Mouse (Mus musculus) neural tube, embryonic 13.5 days (tissue): Measurements from ENCODE around the gene Olfr307. TPM values are rescaled to one million over a fixed set of nuclear protein-coding genes. Genes with fewer than 3 reads are reported as not detected.
"Not testable (repeated sequence)": the region's sequence is repeated elsewhere in the genome, so short reads cannot be mapped to it uniquely, and the experiment has no call there.

ENCODE experiments used
- ATAC-seq: fragments of 200-750 bp; cut with Nextera tagmentation; 2 replicates; pipeline ENCODE4 v1.8.0; 2017; ENCODE audit warnings: low read depth, mild to moderate bottlenecking, moderate TSS enrichment, moderate library complexity
- H3K27ac ChIP-seq: fragments of 300-500 bp; sonication (generic); replicated peaks from 2 replicates; pipeline ENCODE4 v1.5.1; 2015; ENCODE audit warnings: moderate library complexity, mild to moderate bottlenecking, inconsistent platforms
- H3K27me3 ChIP-seq: fragments of 300-500 bp; sonication (generic); 2 replicates; pipeline ENCODE4 v1.6.1; 2015; ENCODE audit warnings: mild to moderate bottlenecking, inconsistent platforms
- H3K36me3 ChIP-seq: fragments of 300-500 bp; sonication (generic); 2 replicates; pipeline ENCODE4 v1.6.1; 2015; ENCODE audit warnings: mild to moderate bottlenecking, inconsistent platforms
- H3K4me1 ChIP-seq: fragments of 300-500 bp; sonication (generic); replicated peaks from 2 replicates; pipeline ENCODE4 v1.6.1; 2015; ENCODE audit warnings: inconsistent platforms
- H3K4me2 ChIP-seq: fragments of 300-500 bp; sonication (generic); 2 replicates; pipeline ENCODE4 v1.6.1; 2015; ENCODE audit warnings: inconsistent platforms, mild to moderate bottlenecking, moderate library complexity
- H3K4me3 ChIP-seq: fragments of 300-500 bp; sonication (generic); 2 replicates; pipeline ENCODE4 v1.5.1; 2015; ENCODE audit warnings: mild to moderate bottlenecking, inconsistent platforms
- H3K9ac ChIP-seq: fragments of 300-500 bp; sonication (generic); 2 replicates; pipeline ENCODE4 v1.6.1; 2015; ENCODE audit warnings: moderate library complexity, mild to moderate bottlenecking, inconsistent platforms
- H3K9me3 ChIP-seq: fragments of 300-500 bp; sonication (generic); 2 replicates; pipeline ENCODE4 v1.6.1; 2016; ENCODE audit warnings: inconsistent platforms
- WGBS: fragments of 180-500 bp; shearing (Covaris S2); methylation state at CpG from one replicate; pipeline ENCODE4 v1.1.7; 2015; 5-methylcytosine and 5-hydroxymethylcytosine counted together
- microRNA-seq: library from miRNA; unstranded; fragments of <30 nt; microRNA quantifications from one replicate; pipeline ENCODE4, GENCODE M21; 2016
- polyA plus RNA-seq: library from polyadenylated mRNA; unstranded; fragments of >200 nt; fragmentation: Nextera tagmentation; extraction: Ambion mirVana; gene quantifications from 2 replicates; pipeline ENCODE4 v1.2.1, GENCODE M21; 2015

Olfr307 gene
- polyA plus RNA-seq: not detected in 2 replicates

DNA sequence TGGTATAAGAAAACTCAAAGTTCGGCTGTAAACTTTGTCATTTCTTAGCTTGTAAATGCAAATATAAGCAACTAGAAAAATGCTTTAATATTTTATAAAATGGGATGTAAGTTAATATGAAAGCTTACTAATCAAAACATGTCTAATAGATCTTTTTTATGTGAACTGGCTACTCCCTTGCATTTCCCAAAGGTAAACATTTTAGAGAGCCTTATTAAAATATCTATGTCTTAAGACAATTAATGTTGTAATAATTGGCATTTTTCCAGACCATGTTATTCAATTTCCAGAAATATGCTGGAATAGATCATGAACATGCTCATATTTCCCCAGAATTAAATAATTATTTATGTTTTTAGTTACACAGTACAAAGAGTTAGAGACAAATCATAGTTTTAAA is at the start of gene Olfr307:
Olfr307 (minus strand) TSS at position 101 of the 400 bp plus-strand sequence.
- Histone ChIP-seq H3K4me3 (no peak within 1 kb of the TSS), H3K4me2 (no peak within 1 kb of the TSS), H3K36me3 (no peaks in the 10 kb centered on the region), H3K27me3 (no peaks in the 10 kb centered on the region), H3K4me1 (no peaks in the 10 kb centered on the region), H3K9me3 (no peaks in the 10 kb centered on the region), H3K27ac (no peak within 1 kb of the TSS), H3K9ac (no peak within 1 kb of the TSS)
- no peak for ATAC-seq
- 70% methylated on average over 1 of the region's 1 CpGs for WGBS

DNA sequence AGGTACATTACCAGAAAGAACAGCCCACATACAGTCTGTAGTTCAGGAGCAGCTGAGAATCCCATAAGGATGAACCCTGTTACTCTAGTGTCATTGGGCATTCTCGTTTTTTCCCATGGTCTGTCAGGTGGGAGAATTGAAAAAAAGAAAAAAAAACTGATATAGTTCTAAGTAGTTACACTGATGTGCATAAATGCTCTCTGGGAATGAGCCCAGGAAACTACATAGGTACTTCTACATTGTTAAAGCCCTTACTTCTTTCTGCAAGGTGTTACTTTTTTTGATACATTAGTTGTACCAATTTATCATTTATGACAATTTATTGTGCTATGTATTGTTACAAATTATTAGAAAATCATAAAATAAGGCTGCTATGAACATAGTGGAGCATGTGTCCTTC is 49.2 kb upstream of the Olfr307 start, which contains the start of gene Olfr304:
Olfr304 (minus strand) TSS at position 101 of the 400 bp plus-strand sequence.
- WGBS: 76% methylated on average over 1 of the region's 1 CpGs
- Histone ChIP-seq H3K9ac (no peak within 1 kb of the TSS), H3K36me3 (no peaks in the 10 kb centered on the region), H3K27ac (no peak within 1 kb of the TSS), H3K4me3 (no peak within 1 kb of the TSS), H3K4me2 (no peak within 1 kb of the TSS), H3K4me1 (no peaks in the 10 kb centered on the region), H3K9me3 (no peaks in the 10 kb centered on the region), H3K27me3 (no peaks in the 10 kb centered on the region)
- no peak for ATAC-seq

DNA sequence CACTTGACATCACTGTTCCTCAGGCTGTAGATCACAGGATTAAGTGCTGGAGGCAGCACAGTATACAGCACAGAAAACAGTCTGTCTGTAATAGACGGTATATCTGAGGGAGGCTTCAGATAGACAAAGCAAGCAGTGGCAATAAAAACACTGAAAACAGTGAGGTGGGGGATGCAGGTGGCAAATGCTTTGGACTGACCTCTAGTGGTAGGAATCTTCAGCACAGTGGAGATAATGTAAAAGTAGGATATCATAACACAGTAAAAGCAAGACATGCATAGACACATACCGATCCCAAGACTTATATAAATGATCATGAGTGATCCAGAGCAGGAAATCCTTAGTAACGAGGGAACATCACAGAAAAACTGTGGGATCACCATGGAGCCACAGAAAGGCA is 48.4 kb upstream of the Olfr307 start:
- no peaks in the 10 kb centered on the region for H3K36me3 ChIP-seq
- H3K9ac ChIP-seq: no peak overlapping the region
- no peaks in the 10 kb centered on the region for H3K9me3 ChIP-seq
- H3K27me3 ChIP-seq: no peaks in the 10 kb centered on the region
- no peak overlapping the region for H3K4me3 ChIP-seq
- ATAC-seq: no peak
- no peak overlapping the region for H3K27ac ChIP-seq
- no peaks in the 10 kb centered on the region for H3K4me1 ChIP-seq
- WGBS: 74% methylated on average over 3 of the region's 3 CpGs
- no peak overlapping the region for H3K4me2 ChIP-seq

- Histone ChIP-seq H3K4me1 (no peaks in the 10 kb centered on the region), H3K4me2 (no peak within 1 kb of the TSS), H3K27ac (no peak within 1 kb of the TSS), H3K9ac (no peak within 1 kb of the TSS), H3K9me3 (no peaks in the 10 kb centered on the region), H3K4me3 (no peak within 1 kb of the TSS), H3K36me3 (no peaks in the 10 kb centered on the region), H3K27me3 (no peaks in the 10 kb centered on the region)
- no peak for ATAC-seq
- 86% methylated on average over 1 of the region's 1 CpGs for WGBS
Observed at GRCm38 (mm10) chr7:86366828-86367227, 29.4 kb upstream of the Olfr307 start, which contains the start of gene Olfr305. Gene Olfr305, minus strand, starts transcription at chr7:86366928.

DNA sequence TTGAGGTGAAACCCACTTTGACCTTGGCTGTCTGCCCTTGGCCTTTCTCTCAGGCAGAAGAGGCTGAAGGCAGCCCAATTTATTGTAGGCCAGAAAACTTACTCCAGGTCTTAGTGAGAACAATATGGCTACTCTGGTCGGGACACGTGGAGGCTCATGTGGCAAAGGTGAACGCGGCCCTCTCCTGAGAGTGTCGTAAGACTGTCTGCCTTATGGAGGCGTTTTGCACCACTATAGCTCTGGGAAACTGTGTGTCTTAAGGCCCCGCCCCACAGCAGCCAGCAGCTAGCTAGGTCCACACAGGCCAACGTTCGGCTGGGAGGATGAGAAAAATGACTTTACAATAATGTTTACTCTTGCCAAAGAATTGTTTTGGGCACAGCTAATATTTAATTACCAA is 8.9 kb upstream of the Olfr307 start:
- not testable (repeated sequence) for H3K4me1 ChIP-seq, H3K4me2 ChIP-seq, H3K36me3 ChIP-seq, H3K27me3 ChIP-seq, H3K9me3 ChIP-seq, H3K9ac ChIP-seq, ATAC-seq, H3K4me3 ChIP-seq, H3K27ac ChIP-seq
- WGBS: 95% methylated on average over 9 of the region's 9 CpGs

DNA sequence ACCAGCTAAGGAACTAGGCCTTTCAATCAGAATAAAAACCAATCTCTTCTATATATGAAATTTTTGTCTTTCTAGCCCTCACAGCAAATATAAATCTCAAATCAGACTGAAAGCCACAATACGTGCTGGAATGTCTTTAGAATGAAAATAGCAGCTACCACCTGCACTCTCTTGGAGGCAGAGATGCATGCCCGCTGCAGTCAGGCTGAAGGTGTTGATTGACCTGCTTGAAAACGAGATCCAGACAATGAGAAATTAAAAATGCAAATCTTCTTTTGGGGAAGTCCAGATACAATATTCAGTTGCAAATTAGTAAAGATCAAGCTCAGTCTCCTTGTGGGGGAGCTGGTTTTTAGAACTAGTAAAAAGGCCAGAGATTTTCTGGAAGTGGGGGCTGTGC is 6.9 kb upstream of the Olfr307 start:
- Histone ChIP-seq H3K9ac (no peak overlapping the region), H3K27me3 (no peaks in the 10 kb centered on the region), H3K27ac (no peak overlapping the region), H3K9me3 (no peaks in the 10 kb centered on the region; the same call in 1 of the 2 replicates), H3K36me3 (no peaks in the 10 kb centered on the region), H3K4me2 (no peak overlapping the region), H3K4me3 (no peak overlapping the region), H3K4me1 (no peaks in the 10 kb centered on the region)
- ATAC-seq: no peak
- 71% methylated on average over 3 of the region's 3 CpGs for WGBS

GRCm38 (mm10) chr7:86342881-86343565 is 5.6 kb upstream of the Olfr307 start:
- H3K4me1 ChIP-seq: no peaks in the 10 kb centered on the region
- WGBS: 79% methylated on average over 14 of the region's 14 CpGs
- no peak overlapping the region for H3K27ac ChIP-seq
- H3K4me3 ChIP-seq: no peak overlapping the region
- H3K4me2 ChIP-seq: no peak overlapping the region
- no peaks in the 10 kb centered on the region for H3K9me3 ChIP-seq
- H3K27me3 ChIP-seq: no peaks in the 10 kb centered on the region
- H3K36me3 ChIP-seq: no peaks in the 10 kb centered on the region
- no peak overlapping the region for H3K9ac ChIP-seq
- ATAC-seq: no peak

DNA sequence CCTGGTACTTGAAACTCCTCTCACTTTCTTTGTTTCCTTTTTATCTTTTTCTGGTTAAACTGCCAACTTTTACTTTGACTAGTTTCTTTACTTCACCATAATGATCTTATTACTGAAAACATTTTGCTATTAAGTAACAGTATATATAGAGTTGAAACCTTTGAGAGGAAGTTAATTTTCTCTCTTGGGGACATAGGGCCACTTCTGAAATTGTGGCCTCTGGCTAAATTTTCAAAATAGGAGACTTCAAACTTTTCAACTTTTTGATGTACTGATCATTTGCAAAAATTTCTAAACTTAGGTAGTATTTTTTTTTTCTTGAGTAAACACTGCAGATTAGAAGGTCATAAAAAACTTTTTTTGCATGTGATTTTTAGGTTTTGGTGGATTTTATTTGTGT is 11.9 kb downstream of the Olfr307 start, which contains the start of gene Olfr308:
Olfr308 (minus strand) TSS at position 101 of the 400 bp plus-strand sequence.
- Histone ChIP-seq H3K27ac (no peak within 1 kb of the TSS), H3K4me2 (no peak within 1 kb of the TSS), H3K9me3 (no peaks in the 10 kb centered on the region), H3K36me3 (no peaks in the 10 kb centered on the region), H3K4me1 (no peaks in the 10 kb centered on the region), H3K27me3 (no peaks in the 10 kb centered on the region), H3K4me3 (no peak within 1 kb of the TSS), H3K9ac (no peak within 1 kb of the TSS)
- ATAC-seq: no peak

GRCm38 (mm10) chr7:86321323-86321722 is 16.1 kb downstream of the Olfr307 start:
- H3K4me1 ChIP-seq: no peaks in the 10 kb centered on the region
- H3K36me3 ChIP-seq: no peaks in the 10 kb centered on the region
- H3K27ac ChIP-seq: no peak overlapping the region
- no peak overlapping the region for H3K9ac ChIP-seq
- H3K27me3 ChIP-seq: no peaks in the 10 kb centered on the region
- no peak for ATAC-seq
- WGBS: 97% methylated on average over 2 of the region's 2 CpGs
- H3K4me2 ChIP-seq: no peak overlapping the region
- H3K4me3 ChIP-seq: no peak overlapping the region
- H3K9me3 ChIP-seq: no peaks in the 10 kb centered on the region

GRCm38 (mm10) chr7:86313608-86314007 is 23.8 kb downstream of the Olfr307 start, which contains the start of gene Olfr309:
Gene Olfr309, minus strand, starts transcription at chr7:86313708.
- no peak within 1 kb of the TSS for H3K4me3 ChIP-seq
- WGBS: 81% methylated on average over 2 of the region's 2 CpGs
- H3K4me1 ChIP-seq: no peaks in the 10 kb centered on the region
- H3K36me3 ChIP-seq: no peaks in the 10 kb centered on the region
- H3K27ac ChIP-seq: no peak within 1 kb of the TSS
- H3K9ac ChIP-seq: no peak within 1 kb of the TSS
- no peaks in the 10 kb centered on the region for H3K27me3 ChIP-seq
- H3K9me3 ChIP-seq: no peaks in the 10 kb centered on the region
- H3K4me2 ChIP-seq: no peak within 1 kb of the TSS
- ATAC-seq: no peak

Small RNA genes lying within 50 kb of the gene (microRNA-seq; reads per million reads assigned to microRNA genes)
- not detected for gene Gm23192

Other genes starting within 250 kb of the Olfr307 start
- not detected in 2 replicates for gene Vmn2r75, start 165.8 kb downstream of the Olfr307 start, polyA plus RNA-seq
- not detected in 2 replicates for gene Vmn2r76, start 91.3 kb downstream of the Olfr307 start, polyA plus RNA-seq
- gene Olfr310, start 60.4 kb downstream of the Olfr307 start, polyA plus RNA-seq: not detected in 2 replicates
- gene Olfr309, start 23.9 kb downstream of the Olfr307 start, polyA plus RNA-seq: not detected in 2 replicates
- not detected in 2 replicates for gene Olfr308, start 12.0 kb downstream of the Olfr307 start, polyA plus RNA-seq
- not detected in 2 replicates for gene Olfr305, start 29.3 kb upstream of the Olfr307 start, polyA plus RNA-seq
- gene Olfr304, start 49.1 kb upstream of the Olfr307 start, polyA plus RNA-seq: not detected in 2 replicates
- gene Olfr303, start 60.2 kb upstream of the Olfr307 start, polyA plus RNA-seq: not detected in 2 replicates
- gene Olfr301, start 66.3 kb upstream of the Olfr307 start, polyA plus RNA-seq: not detected in 2 replicates
- not detected in 2 replicates for gene Olfr299, start 122.3 kb upstream of the Olfr307 start, polyA plus RNA-seq
- not detected in 2 replicates for gene Olfr298, start 154.9 kb upstream of the Olfr307 start, polyA plus RNA-seq
- gene Olfr297, start 182.4 kb upstream of the Olfr307 start, polyA plus RNA-seq: not detected in 2 replicates
- not detected in 2 replicates for gene Olfr295, start 246.3 kb upstream of the Olfr307 start, polyA plus RNA-seq